In the genomic region with DNA sequence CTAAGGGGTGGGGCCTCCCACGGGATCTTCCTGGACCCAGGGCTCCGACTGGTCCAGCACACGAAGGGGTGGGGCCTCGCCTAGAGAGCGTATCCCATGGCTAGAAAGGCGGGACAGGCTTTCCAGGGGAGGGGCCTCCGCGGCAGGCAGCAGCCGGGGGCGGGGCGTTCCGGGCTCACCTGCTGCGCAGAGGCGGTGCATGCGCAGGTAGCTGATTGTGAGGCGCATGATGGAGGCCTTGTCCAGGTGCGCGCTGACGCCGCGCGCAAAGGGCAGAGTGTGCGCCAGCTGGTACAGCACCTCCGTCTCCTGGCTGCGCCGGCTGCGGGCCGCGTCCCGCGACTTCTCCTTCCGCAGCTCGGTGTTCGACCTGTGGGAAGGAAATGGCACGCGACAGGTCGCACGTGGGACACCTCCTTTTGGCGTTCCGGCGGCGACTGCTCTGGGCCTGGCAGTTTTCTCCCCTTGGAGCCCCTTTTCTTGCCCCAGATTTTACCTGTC, we compare ENCODE assay signal across 8 mouse cellular contexts. TPM values are rescaled to one million over a fixed set of nuclear protein-coding genes. Genes with fewer than 3 reads are reported as not detected.
DNase-seq lines count a peak whose midpoint lies in the region; ATAC-seq lines count a peak whose summit lies in the region.

No protein-coding gene starts in this region.

- H3K4me3 ChIP-seq in hindbrain, embryonic 11.5 days (ENCODE audit: low read depth, low read length) = peak overlapping the region; percentile 41

- no peaks in the 10 kb centered on the region for H3K36me3 ChIP-seq in hindbrain, embryonic 11.5 days (ENCODE audit: control insufficient read depth, insufficient read depth, low read length)

- H3K4me2 ChIP-seq in hindbrain, embryonic 11.5 days (replicated peaks; ENCODE audit: low read depth, low read length) = peak overlapping the region; percentile 73

- H3K9ac ChIP-seq in hindbrain, embryonic 11.5 days (ENCODE audit: low read depth, low read length) = peak overlapping the region; percentile 34; the same call in 1 of the 2 replicates

- H3K9me3 ChIP-seq in hindbrain, embryonic 11.5 days (ENCODE audit: control insufficient read depth, low read length) = no peaks in the 10 kb centered on the region

- WGBS in hindbrain, embryonic 11.5 days = under 1% methylated on average over 37 of the region's 42 CpGs

- peak overlapping the region; percentile 24; the same call in 1 of the 2 replicates for H3K27ac ChIP-seq in hindbrain, embryonic 11.5 days (ENCODE audit: low read depth, low read length)

- DNase-seq in ZHBTc4 (ENCODE audit: low read depth, low spot score) = peak; percentile 98
- peak; percentile 92 to 94 for DNase-seq in cerebellum, postnatal 25 days
- peak; percentile 82 to 84 for DNase-seq in frontal cortex, postnatal 14 days (ENCODE audit: low spot score in 2 of 2)
- peak; percentile 67 for DNase-seq in hindbrain, embryonic 11.5 days (ENCODE audit: low spot score)
- DNase-seq in layer of hippocampus, postnatal 25 days (ENCODE audit: extremely low spot score in 1 of 2, low spot score in 1 of 2) = peak; percentile 76 to 83
- peak; percentile 95 for DNase-seq in lung, postnatal 10 days
- DNase-seq in right cerebral cortex, adult 2 months (ENCODE audit: low spot score in 2 of 2) = peak; percentile 87 to 92
- DNase-seq in urinary bladder, adult 2 months (ENCODE audit: low spot score) = peak; percentile 81

- ATAC-seq in hindbrain, embryonic 11.5 days (ENCODE audit: low FRiP score) = peak; percentile 58

- H3K27me3 ChIP-seq in hindbrain, embryonic 11.5 days (ENCODE audit: control insufficient read depth, insufficient read depth, low read length) = peaks cover 3% of the 10 kb centered on the region; the same call in 1 of the 2 replicates

- H3K4me1 ChIP-seq in hindbrain, embryonic 11.5 days (replicated peaks; ENCODE audit: control insufficient read depth, insufficient read depth, low read length) = peaks cover 14% of the 10 kb centered on the region; the same call in 1 of the 2 replicates

RNA-seq across cellular contexts. Expression of a gene that starts 6.1 kb away (rescaled TPM):
- polyA plus RNA-seq in hindbrain, embryonic 11.5 days (2014; fragmentation: Nextera tagmentation; extraction: Ambion mirVana) = 4.8 and 4.9 TPM in 2 replicates
- 1 to 10 TPM; 4.1 to 9.1 TPM for total RNA-seq in layer of hippocampus, postnatal 25 days (2021)
- 1.5 and 4.1 TPM in 2 replicates for polyA plus RNA-seq in urinary bladder, adult 2 months (2012; rRNA removed)

RNA-seq across cellular contexts. Expression of a gene that starts 17.7 kb away (rescaled TPM):
- 0.05 and 0.10 TPM in 2 replicates for polyA plus RNA-seq in hindbrain, embryonic 11.5 days (2014; fragmentation: Nextera tagmentation; extraction: Ambion mirVana)
- total RNA-seq in layer of hippocampus, postnatal 25 days (2021) = 1 to 10 TPM; 3.4 to 3.7 TPM
- 0.08 and 0.18 TPM in 2 replicates for polyA plus RNA-seq in urinary bladder, adult 2 months (2012; rRNA removed)

RNA-seq across cellular contexts. Expression of a gene that starts 28.4 kb away (rescaled TPM):
- polyA plus RNA-seq in hindbrain, embryonic 11.5 days (2014; fragmentation: Nextera tagmentation; extraction: Ambion mirVana) = 96.9 and 97.3 TPM in 2 replicates
- 100 to 1,000 TPM; 150 to 153 TPM for total RNA-seq in layer of hippocampus, postnatal 25 days (2021)
- 104 and 116 TPM in 2 replicates for polyA plus RNA-seq in urinary bladder, adult 2 months (2012; rRNA removed)

Comparison
In these comparisons a context has a peak if more than half of its experiments do, and no peak if none do; other contexts are left out.
1. Peak in every context shown above with its lines: DNase-seq, ATAC-seq, H3K4me3 ChIP-seq and H3K27ac ChIP-seq.